Mouse (Mus musculus) forebrain, embryonic 13.5 days (tissue): ENCODE measurements around the gene Ccdc6. TPM values are rescaled to one million over a fixed set of nuclear protein-coding genes. Genes with fewer than 3 reads are reported as not detected.
"Not testable (repeated sequence)": the region's sequence is repeated elsewhere in the genome, so short reads cannot be mapped to it uniquely, and the experiment has no call there.

Experiments used
- ATAC-seq: fragments of 200-750 bp; cut with Nextera tagmentation; 2 replicates; pipeline ENCODE4 v1.8.0; 2017
- H3K27ac ChIP-seq: fragments of 300-500 bp; sonication (generic); 2 replicates; pipeline ENCODE4 v1.5.1; 2015; ENCODE audit warnings: inconsistent platforms, mild to moderate bottlenecking, moderate library complexity
- H3K27me3 ChIP-seq: fragments of 300-500 bp; sonication (generic); 2 replicates; pipeline ENCODE4 v1.6.1; 2015; ENCODE audit warnings: mild to moderate bottlenecking, inconsistent platforms
- H3K36me3 ChIP-seq: fragments of 300-500 bp; sonication (generic); 2 replicates; pipeline ENCODE4 v1.6.1; 2015; ENCODE audit warnings: mild to moderate bottlenecking, inconsistent platforms; ENCODE audit not compliant: poor library complexity, severe bottlenecking
- H3K4me1 ChIP-seq: fragments of 300-500 bp; sonication (generic); 2 replicates; pipeline ENCODE4 v1.6.1; 2015; ENCODE audit warnings: inconsistent platforms
- H3K4me2 ChIP-seq: fragments of 300-500 bp; sonication (generic); 2 replicates; pipeline ENCODE4 v1.6.1; 2015; ENCODE audit warnings: inconsistent platforms, mild to moderate bottlenecking, moderate library complexity
- H3K4me3 ChIP-seq: fragments of 300-500 bp; sonication (generic); 2 replicates; pipeline ENCODE4 v1.5.1; 2015; ENCODE audit warnings: mild to moderate bottlenecking, inconsistent platforms
- H3K9ac ChIP-seq: fragments of 300-500 bp; sonication (generic); 2 replicates; pipeline ENCODE4 v1.6.1; 2015; ENCODE audit warnings: mild to moderate bottlenecking, inconsistent platforms
- H3K9me3 ChIP-seq: fragments of 300-500 bp; sonication (generic); replicated peaks from 2 replicates; pipeline ENCODE4 v1.6.1; 2016; ENCODE audit warnings: inconsistent platforms
- WGBS: fragments of 180-500 bp; shearing (Covaris S2); methylation state at CpG from one replicate; pipeline ENCODE4 v1.1.7; 2015; 5-methylcytosine and 5-hydroxymethylcytosine counted together
- polyA plus RNA-seq: library from polyadenylated mRNA; unstranded; fragments of >200 nt; fragmentation: Nextera tagmentation; extraction: Ambion mirVana; gene quantifications from 2 replicates; pipeline ENCODE4 v1.2.1, GENCODE M21; 2015

Ccdc6 gene
- polyA plus RNA-seq, 1 experiment from 2014 or later, result 15.9 TPM

DNA sequence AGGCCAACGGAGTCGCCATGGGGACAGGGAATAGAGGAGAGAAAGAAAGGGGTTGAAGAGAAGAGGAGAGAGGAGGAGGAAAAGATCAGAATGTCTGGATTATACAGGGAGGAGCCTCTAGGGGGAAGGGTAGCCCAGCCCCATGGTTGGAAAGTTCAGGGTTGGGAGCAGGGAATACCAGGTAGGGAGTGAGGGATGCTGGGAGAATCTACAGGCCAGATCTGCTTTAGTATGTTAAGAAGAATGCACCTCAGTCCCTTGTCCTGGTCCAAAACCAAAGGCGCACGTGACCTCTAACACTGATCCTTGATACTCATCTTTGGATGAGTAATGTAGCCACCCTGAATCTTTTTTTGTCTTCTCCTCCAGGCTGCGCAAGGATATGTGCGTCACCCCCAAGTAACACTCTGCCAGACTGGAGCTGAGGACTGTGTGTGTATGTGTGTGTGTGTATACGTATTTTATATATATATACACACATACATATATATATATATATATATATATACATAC, 102.1 kb downstream of the Ccdc6 start:
- H3K4me3 ChIP-seq, result no peak overlapping the region
- ATAC-seq, result no peak
- no peak overlapping the region for H3K27ac ChIP-seq
- 92% methylated on average over 7 of the region's 7 CpGs for WGBS
- H3K27me3 ChIP-seq, result no peaks in the 10 kb centered on the region
- no peaks in the 10 kb centered on the region for H3K36me3 ChIP-seq
- H3K4me1 ChIP-seq, result peaks cover 12% of the 10 kb centered on the region; the same call in 1 of the 2 replicates
- H3K9ac ChIP-seq, result no peak overlapping the region
- no peaks in the 10 kb centered on the region for H3K9me3 ChIP-seq
- H3K4me2 ChIP-seq, result no peak overlapping the region

DNA sequence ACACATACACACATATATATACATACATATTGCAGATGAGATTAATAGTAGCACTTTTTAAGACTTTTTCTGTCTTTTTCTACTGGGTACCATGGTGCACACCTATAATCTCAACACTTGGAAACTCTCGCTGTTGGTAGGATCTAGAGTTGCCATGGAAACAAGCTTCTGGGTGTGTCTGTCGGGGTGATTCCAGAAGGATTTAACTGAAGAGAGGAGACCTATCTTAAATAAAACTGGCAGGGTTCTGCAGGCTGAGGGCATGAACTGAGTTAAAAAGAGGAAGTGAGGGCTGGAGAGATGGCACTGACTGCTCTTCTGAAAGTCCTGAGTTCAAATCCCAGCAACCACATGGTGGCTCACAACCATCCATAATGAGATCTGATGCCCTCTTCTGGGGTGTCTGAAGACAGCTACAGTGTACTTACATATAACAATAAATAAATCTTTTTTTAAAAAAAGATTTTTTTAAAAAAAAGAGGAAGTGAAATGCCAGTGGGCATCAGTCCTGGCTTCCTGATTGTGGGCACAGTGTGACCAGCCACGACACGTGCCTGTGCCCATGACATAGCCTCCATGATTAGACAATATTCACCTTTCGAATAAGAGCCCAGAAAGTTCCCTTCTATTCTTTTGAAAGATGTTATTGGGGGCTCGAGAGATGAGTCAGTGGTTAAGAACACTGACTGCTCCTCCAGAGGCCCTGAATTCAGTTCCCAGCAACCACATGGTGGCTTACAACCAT, 102.7 kb downstream of the Ccdc6 start:
- Histone ChIP-seq H3K27me3 (no peaks in the 10 kb centered on the region), H3K36me3 (no peaks in the 10 kb centered on the region), H3K4me3 (no peak overlapping the region), H3K9me3 (no peaks in the 10 kb centered on the region), H3K4me1 (peaks cover 12% of the 10 kb centered on the region; the same call in 1 of the 2 replicates), H3K4me2 (no peak overlapping the region), H3K9ac (no peak overlapping the region), H3K27ac (no peak overlapping the region)
- WGBS, result 80% methylated on average over 6 of the region's 6 CpGs
- ATAC-seq, result no peak

DNA sequence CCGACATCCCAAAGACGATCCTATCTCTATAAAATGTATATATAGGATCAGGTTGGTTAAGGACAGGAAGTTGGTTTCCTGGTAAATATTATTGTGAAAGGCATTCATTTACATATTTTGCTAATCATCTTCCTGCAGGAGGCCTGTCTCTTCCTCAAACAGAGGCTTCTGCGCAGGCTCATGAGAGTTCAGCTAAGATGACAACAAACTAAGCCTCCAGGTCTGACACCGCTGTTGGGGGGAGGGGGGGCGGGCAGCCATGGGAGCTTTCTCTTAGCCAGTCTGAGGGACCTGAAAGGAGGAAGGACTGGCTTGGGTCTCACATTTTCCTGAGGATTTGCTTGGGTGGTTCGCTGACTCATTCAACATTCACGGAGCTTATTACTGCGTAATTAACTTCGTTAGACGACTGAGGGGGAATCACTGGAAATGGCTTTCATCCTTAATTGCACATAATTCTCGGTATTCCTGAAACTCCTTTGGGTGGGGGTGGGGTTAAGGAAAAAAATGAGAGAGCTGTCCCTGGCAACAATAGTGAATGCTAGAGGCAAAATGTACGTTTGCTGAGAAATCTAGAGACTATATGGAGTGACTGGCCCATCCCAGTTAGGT, 104.1 kb downstream of the Ccdc6 start:
- Histone ChIP-seq H3K4me1 (peaks cover 12% of the 10 kb centered on the region; the same call in 1 of the 2 replicates), H3K4me2 (peak overlapping the region; percentile 38), H3K9me3 (no peaks in the 10 kb centered on the region), H3K27ac (no peak overlapping the region), H3K9ac (no peak overlapping the region), H3K27me3 (no peaks in the 10 kb centered on the region), H3K36me3 (no peaks in the 10 kb centered on the region), H3K4me3 (no peak overlapping the region)
- ATAC-seq, result no peak
- 28% methylated on average over 12 of the region's 12 CpGs for WGBS

DNA sequence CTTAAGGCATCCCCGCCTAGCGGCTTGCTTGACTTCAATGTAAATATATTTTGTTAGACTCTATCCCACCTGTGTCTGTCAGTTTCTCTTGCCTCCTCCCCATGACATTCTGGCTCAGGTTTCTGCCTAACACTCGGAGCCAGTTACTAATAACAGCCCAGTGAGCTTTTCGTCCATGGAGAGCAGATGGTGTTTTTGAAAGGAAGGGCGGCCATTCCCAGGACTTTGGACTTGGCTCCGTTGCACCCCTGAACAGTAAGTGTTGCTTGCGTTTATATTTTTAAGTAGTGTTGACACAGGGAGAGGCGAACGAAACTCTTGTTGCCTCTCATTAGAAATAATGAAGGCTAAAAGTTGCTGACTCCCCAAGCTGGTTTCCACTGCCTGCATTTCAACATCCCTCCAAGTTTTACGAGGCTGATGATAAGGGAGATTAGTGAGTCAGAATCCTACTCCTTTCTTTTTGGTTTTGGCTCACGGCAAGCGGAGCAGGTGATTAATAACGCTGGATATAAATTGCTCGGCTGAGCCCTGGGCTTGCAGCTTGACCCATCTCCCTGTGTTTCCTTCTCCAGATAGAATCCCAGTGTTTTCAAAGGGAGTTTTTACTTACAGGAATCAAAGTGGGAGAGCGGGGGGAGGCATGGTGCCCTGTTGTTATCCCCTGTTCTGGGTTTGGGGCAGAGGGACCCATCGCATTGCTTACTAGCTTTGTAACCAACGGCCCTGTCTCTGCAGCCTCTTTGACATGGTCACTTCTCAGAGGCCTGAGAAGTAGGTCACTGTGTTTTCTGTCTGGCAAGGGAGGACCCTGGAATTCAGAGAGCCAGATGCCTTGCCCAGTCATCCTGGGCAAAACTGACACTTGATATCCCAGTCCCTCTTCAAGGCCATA, 107.8 kb downstream of the Ccdc6 start, which contains the start of gene Mrln:
Gene Mrln, plus strand, starts transcription at position 160 of the 895 bp plus-strand sequence.
- Histone ChIP-seq H3K4me3 (no peak within 1 kb of the TSS), H3K27ac (no peak within 1 kb of the TSS), H3K27me3 (no peaks in the 10 kb centered on the region), H3K9me3 (no peaks in the 10 kb centered on the region), H3K9ac (no peak within 1 kb of the TSS), H3K36me3 (no peaks in the 10 kb centered on the region), H3K4me1 (peaks cover 12% of the 10 kb centered on the region; the same call in 1 of the 2 replicates), H3K4me2 (no peak within 1 kb of the TSS)
- ATAC-seq, result no peak
- 63% methylated on average over 17 of the region's 17 CpGs for WGBS

DNA sequence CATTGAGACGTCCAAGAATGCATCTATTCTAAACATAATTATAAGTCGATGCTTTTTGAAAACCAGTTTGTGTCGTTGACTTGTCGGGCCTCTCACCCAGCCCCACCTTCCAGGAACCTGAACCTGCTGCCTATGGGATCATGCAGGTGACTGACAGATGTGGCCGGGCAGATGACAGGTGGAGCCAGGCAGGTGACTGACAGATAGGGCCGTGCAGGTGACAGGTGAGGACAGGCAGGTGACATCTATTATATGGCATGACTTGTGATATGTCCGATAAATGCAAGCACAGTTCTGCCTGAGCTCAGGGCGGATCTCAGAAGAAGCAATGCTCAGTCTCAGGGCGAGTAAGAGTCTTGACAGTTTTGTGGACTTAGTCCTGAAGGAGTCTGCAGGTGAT, 114.4 kb downstream of the Ccdc6 start:
- 83% methylated on average over 9 of the region's 9 CpGs for WGBS
- Histone ChIP-seq H3K4me1 (no peaks in the 10 kb centered on the region), H3K27me3 (no peaks in the 10 kb centered on the region), H3K36me3 (no peaks in the 10 kb centered on the region), H3K9ac (no peak overlapping the region), H3K27ac (no peak overlapping the region), H3K4me2 (no peak overlapping the region), H3K9me3 (no peaks in the 10 kb centered on the region), H3K4me3 (no peak overlapping the region)
- ATAC-seq, result no peak

DNA sequence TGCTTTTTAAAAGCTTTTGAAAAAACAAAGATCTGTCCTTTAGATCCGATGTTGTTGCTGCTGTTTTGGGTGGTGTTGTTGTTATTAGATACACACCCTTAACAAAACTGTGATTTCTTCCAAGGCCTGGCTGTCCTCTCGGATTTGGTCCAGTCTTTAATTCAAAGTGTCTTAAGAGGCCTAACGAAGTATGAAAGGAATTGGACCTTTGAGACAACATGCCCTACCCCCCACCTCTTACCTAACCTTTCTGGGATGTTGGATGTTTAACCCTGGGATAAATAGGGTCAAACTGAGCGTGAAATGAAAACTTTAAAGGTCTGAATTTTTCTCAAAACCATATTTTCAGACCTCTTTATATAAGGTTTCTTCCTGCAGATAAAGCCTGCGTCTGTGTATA, 124.0 kb downstream of the Ccdc6 start:
- Histone ChIP-seq H3K27me3 (no peaks in the 10 kb centered on the region), H3K4me2 (no peak overlapping the region), H3K9ac (no peak overlapping the region), H3K9me3 (no peaks in the 10 kb centered on the region), H3K4me1 (no peaks in the 10 kb centered on the region), H3K4me3 (no peak overlapping the region), H3K36me3 (no peaks in the 10 kb centered on the region), H3K27ac (no peak overlapping the region)
- WGBS, result 42% methylated on average over 5 of the region's 5 CpGs
- ATAC-seq, result no peak

DNA sequence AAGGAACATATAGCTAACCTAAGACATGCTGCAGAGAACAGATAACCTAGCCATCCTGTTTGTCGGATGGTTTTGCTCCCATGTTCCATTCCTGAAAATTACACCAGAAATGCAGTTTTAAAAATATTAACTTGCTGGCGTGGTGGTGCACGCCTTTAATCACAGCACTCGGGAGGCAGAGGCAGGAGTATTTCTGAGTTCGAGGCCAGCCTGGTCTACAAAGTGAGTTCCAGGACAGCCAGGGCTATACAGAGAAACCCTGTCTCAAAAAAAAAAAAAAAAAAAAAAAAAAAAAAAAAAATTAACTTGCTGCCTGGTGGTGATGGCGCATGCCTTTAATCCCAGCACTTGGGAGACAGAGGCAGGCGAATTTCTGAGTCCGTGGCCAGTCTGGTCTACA, 125.3 kb downstream of the Ccdc6 start:
- H3K36me3 ChIP-seq, H3K9ac ChIP-seq, H3K4me1 ChIP-seq, H3K27me3 ChIP-seq, ATAC-seq, H3K4me3 ChIP-seq, H3K27ac ChIP-seq, H3K4me2 ChIP-seq, H3K9me3 ChIP-seq: not testable (repeated sequence)
- WGBS, result 91% methylated on average over 8 of the region's 8 CpGs

DNA sequence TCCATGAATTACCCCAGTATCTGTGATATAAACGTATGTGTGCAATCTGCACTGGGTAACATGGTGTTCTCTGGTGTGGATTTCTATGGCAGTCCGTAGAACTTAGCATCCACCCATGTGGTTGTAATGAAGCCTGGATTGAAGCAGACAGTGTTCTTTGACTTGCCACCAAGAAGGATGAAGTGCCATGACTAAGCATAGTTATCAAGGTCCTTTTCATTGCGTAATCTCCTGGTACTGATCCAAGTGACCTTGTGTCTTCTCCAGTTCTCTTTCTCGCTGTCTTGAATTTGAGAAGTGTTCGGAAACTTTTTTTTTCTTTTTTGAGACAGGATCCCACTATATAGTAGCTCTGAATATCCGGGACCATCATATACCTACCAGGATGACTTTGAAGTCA, 127.7 kb downstream of the Ccdc6 start:
- WGBS, result 88% methylated on average over 6 of the region's 6 CpGs
- H3K27ac ChIP-seq, result no peak overlapping the region
- H3K4me1 ChIP-seq, result no peaks in the 10 kb centered on the region
- H3K9ac ChIP-seq, result no peak overlapping the region
- no peaks in the 10 kb centered on the region for H3K27me3 ChIP-seq
- no peaks in the 10 kb centered on the region for H3K36me3 ChIP-seq
- H3K4me3 ChIP-seq, result no peak overlapping the region
- no peak for ATAC-seq
- no peak overlapping the region for H3K4me2 ChIP-seq
- no peaks in the 10 kb centered on the region for H3K9me3 ChIP-seq

DNA sequence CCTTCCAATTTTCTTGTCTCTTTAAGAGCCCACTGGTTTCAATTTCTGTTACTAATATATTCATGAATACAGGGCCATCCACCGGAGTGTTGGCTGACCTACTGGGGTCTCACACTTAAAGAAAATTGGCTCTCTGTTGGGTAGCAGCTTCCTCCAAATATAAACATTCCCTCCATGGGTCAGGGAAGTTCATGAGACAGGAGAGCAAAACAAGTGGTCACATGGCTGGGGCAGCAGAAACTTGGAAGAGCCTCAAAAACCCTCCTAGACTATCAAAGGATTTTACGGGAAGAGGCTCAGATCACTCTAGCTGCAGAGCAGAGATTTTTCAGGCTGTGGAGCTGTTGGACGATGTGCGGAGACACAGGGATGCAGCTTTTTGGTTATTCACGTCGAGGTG, 128.8 kb downstream of the Ccdc6 start:
- no peaks in the 10 kb centered on the region for H3K4me1 ChIP-seq
- no peak overlapping the region for H3K4me2 ChIP-seq
- no peaks in the 10 kb centered on the region for H3K36me3 ChIP-seq
- no peak overlapping the region for H3K27ac ChIP-seq
- H3K9ac ChIP-seq, result no peak overlapping the region
- no peak for ATAC-seq
- no peak overlapping the region for H3K4me3 ChIP-seq
- 78% methylated on average over 6 of the region's 6 CpGs for WGBS
- no peaks in the 10 kb centered on the region for H3K27me3 ChIP-seq
- H3K9me3 ChIP-seq, result no peaks in the 10 kb centered on the region

DNA sequence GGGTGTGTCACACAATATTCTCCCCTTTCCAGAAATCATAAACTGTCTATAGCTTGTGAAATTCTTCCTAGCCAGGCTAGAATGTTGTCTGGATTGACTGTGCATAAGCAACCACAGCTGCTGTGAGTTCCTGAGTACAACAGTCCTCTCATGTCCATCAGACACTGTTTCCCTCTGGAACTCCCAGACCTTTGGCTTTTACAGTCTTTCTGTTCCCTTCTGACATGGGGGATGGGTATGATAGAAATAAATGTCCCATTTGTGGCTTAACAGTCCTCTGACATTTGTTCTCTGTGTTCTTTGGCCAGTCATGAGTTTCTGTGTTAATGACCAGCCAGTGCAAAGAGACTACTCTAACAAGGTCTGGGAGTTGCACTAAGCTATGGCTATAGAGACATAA, 129.7 kb downstream of the Ccdc6 start:
- Histone ChIP-seq H3K9me3 (no peaks in the 10 kb centered on the region), H3K4me3 (no peak overlapping the region), H3K27ac (no peak overlapping the region), H3K27me3 (no peaks in the 10 kb centered on the region), H3K9ac (no peak overlapping the region), H3K4me2 (no peak overlapping the region), H3K36me3 (no peaks in the 10 kb centered on the region), H3K4me1 (no peaks in the 10 kb centered on the region)
- ATAC-seq, result no peak

DNA sequence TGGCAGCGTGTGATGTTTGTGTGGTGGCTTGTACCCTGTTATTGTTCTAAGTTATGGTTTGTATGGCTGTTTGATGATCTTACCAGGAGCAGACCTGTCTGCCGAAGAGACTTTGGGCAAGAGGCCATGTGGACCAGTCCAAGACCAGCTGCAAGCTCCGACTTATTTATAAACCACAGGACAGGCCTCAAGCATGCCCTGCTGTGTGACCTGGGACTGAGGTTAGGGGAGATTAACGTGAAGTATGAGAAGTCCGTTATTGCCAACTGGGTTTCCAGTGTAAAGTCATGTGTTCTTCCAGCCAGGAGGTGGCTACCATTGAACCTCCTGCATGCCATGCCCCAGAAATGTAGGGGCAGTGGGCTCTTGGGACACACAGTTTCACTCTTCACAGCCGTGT, 133.4 kb downstream of the Ccdc6 start:
- no peak overlapping the region for H3K4me3 ChIP-seq
- no peaks in the 10 kb centered on the region for H3K9me3 ChIP-seq
- H3K27me3 ChIP-seq, result no peaks in the 10 kb centered on the region
- H3K27ac ChIP-seq, result no peak overlapping the region
- ATAC-seq, result no peak
- no peaks in the 10 kb centered on the region for H3K36me3 ChIP-seq
- no peaks in the 10 kb centered on the region for H3K4me1 ChIP-seq
- WGBS, result 89% methylated on average over 6 of the region's 6 CpGs
- no peak overlapping the region for H3K4me2 ChIP-seq
- H3K9ac ChIP-seq, result no peak overlapping the region

DNA sequence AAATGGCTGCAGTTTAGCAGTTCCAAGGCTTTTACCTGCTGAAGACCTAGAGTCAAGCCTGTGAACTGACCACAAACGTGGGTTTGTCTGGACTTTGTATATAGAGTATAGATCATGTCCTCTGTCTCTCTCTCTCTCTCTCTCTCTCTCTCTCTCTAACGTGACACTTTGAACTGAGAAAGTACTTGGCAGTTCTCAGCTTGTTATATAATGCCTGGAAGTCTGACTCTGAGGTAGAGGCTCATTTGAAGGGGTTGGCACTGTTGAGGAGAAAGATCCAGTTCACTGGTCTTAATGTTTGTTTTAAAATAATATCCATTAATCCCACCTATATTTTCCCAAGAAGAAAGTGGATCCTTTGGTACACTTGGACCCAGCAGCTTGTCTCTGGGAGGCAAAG, 141.0 kb downstream of the Ccdc6 start:
- Histone ChIP-seq H3K9me3 (no peaks in the 10 kb centered on the region), H3K4me2 (no peak overlapping the region), H3K4me1 (no peaks in the 10 kb centered on the region), H3K36me3 (no peaks in the 10 kb centered on the region), H3K9ac (no peak overlapping the region), H3K27me3 (peaks cover 4% of the 10 kb centered on the region; the same call in 1 of the 2 replicates), H3K4me3 (no peak overlapping the region), H3K27ac (no peak overlapping the region)
- 73% methylated on average over 2 of the region's 2 CpGs for WGBS
- ATAC-seq, result no peak
